Mouse (Mus musculus): Measurements from ENCODE around the gene Atp2c1.

Gene Atp2c1

GRCm38 (mm10) chr9:105366199-105366598 lies 160.9 kb downstream of the Atp2c1 start:
- DNase-seq (ENCODE audit: low spot score in 2 of 2): no peak

DNA sequence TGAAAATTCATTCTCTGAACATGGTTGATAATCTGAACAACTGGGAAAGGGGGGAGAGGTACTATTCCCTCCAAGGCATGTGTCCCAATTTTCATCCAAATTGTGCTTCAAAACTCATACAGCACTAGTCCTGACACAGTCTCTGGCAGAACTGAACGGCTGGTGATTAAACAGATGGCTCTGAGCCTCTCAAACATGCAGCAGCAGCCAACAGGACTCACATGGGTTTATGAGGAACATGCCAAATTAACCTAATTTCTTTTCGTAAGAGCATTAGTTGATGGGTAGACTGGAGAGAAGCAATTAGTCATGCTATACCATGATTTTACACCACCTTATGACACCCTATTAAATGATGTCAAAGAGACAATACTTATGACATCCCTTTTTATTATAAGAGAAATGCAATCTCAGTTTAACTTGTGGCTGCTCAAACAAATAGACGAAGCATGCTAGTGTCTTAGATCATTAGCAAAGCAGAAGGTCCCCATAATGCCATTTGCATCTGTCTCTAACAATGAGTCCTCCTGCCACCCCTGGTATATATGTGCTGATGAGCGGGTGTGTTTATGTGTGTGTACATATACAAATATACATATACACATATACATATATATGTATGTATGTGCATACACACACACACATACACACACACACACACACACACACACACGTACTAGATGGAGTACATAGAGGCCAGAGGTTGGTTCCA lies 163.4 kb downstream of the Atp2c1 start:
- DNase-seq (ENCODE audit: low spot score in 2 of 2): no peak

DNA sequence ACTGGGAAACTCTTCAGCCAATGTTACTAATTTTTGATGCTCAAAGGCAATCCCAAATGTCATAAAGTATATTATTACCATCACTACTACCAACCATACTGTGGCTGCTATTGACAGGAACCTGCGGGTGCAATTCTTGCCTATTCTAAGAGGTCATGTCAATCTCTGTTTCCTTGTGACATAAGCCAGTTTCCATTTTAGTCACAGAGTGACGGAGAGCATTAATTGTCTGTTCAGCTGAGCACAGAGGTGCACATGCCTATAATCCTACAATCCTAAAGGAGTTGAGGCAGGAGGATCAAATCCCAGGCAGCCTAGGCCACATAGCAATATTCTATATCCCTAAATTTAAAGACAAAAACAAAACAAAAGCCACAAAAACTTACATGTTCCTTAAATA lies 164.9 kb downstream of the Atp2c1 start:
- no peak for DNase-seq (ENCODE audit: low spot score in 2 of 2)

Measured in spleen, postnatal 14 days (tissue).